Mouse (Mus musculus) cortical plate, adult 2 months (tissue): ENCODE measurements around the gene RPS10-NUDT3. TPM values are rescaled to one million over a fixed set of nuclear protein-coding genes. Genes with fewer than 3 reads are reported as not detected.
A peak's percentile ranks its signal among the peaks of the same experiment; 100 is the strongest.

Experiments
- H3K27ac ChIP-seq: fragments of 200-500 bp; 2 replicates; pipeline ENCODE4 v1.5.1; 2012; ENCODE audit warnings: low read length, control low read depth, inconsistent platforms; ENCODE audit not compliant: insufficient read depth
- H3K4me1 ChIP-seq: fragments of 200-500 bp; 2 replicates; pipeline ENCODE4 v1.6.1; 2011; ENCODE audit warnings: low read length; ENCODE audit not compliant: control insufficient read depth, insufficient read depth
- H3K4me3 ChIP-seq: fragments of 200-500 bp; 2 replicates; pipeline ENCODE4 v1.5.1; 2011; ENCODE audit warnings: mild to moderate bottlenecking, low read length, control low read depth; ENCODE audit not compliant: insufficient read depth
- CTCF ChIP-seq: fragments of 200-500 bp; IDR thresholded peaks from 2 replicates; pipeline ENCODE4 v1.5.1; 2011; ENCODE audit warnings: mild to moderate bottlenecking, control low read depth, low read length; ENCODE audit not compliant: insufficient read depth; ENCODE audit errors: extremely low read depth
- POLR2A ChIP-seq: fragments of 200-500 bp; IDR thresholded peaks from 2 replicates; pipeline ENCODE4 v1.6.1; 2011; ENCODE audit warnings: mild to moderate bottlenecking, low read length, control low read depth; ENCODE audit not compliant: insufficient read depth; ENCODE audit errors: extremely low read depth
- polyA plus RNA-seq: library from polyadenylated mRNA; depleted of rRNA; stranded (reverse); fragments of >200 nt; gene quantifications from 2 replicates; pipeline ENCODE4 v1.2.3, GENCODE M21; 2012

Gene RPS10-NUDT3
- polyA plus RNA-seq, 1 experiment = 0.15 TPM

DNA sequence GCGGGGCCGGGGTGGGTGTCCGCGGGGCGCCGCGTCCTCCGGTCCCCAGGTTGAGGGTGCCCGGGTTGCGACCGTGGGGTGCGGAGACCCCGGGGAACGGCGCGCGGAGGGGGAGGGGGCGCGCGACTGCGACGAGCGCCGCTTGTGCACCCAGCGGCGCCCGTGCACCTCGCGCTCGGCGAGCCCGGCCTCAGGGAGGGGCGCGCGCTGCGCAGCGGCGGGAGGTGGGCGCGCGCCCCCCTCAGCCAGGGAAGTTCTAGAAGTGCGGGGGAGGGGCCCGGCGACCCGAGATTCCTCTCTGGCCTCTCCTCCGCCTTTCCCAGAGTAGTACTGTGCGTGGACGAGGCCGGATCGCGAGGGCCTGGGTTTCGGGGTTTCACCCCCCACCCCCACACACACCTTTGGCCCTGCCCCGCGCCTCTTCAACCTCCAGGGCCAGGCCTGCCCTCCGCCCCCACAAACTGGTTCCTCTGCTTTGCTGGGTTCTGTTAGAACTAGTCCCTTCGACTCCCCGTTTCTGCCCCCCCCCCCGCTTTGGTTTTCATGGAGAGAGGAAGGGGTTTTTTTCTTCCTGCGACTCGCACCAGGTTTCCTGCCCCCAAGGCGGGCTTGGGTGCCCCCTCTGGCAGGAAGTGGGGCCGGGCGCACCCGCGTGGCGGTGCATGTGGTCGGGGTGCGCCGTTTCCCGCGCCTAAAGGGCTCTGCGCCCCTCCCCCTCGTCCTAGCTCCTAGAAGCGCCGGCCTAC is 77.7 kb downstream of the RPS10-NUDT3 start:
- Histone ChIP-seq H3K4me1 (no peaks in the 10 kb centered on the region), H3K27ac (no peak overlapping the region; the same call in 1 of the 2 replicates), H3K4me3 (peak overlapping the region; percentile 85)
- TF ChIP-seq CTCF = no peak
- TF ChIP-seq POLR2A = no peak

GRCm38 (mm10) chr17:27556315-27557011 is 78.6 kb downstream of the RPS10-NUDT3 start, which contains the start of gene Hmga1:
Gene Hmga1 (plus strand): TSS chr17:27556497.
- H3K27ac ChIP-seq = peak within 1 kb of the TSS; percentile 91
- peak; percentile 15; the same call in 1 of the 2 replicates for TF ChIP-seq POLR2A
- no peak for TF ChIP-seq CTCF
- peak within 1 kb of the TSS; percentile 85 for H3K4me3 ChIP-seq
- no peaks in the 10 kb centered on the region for H3K4me1 ChIP-seq

DNA sequence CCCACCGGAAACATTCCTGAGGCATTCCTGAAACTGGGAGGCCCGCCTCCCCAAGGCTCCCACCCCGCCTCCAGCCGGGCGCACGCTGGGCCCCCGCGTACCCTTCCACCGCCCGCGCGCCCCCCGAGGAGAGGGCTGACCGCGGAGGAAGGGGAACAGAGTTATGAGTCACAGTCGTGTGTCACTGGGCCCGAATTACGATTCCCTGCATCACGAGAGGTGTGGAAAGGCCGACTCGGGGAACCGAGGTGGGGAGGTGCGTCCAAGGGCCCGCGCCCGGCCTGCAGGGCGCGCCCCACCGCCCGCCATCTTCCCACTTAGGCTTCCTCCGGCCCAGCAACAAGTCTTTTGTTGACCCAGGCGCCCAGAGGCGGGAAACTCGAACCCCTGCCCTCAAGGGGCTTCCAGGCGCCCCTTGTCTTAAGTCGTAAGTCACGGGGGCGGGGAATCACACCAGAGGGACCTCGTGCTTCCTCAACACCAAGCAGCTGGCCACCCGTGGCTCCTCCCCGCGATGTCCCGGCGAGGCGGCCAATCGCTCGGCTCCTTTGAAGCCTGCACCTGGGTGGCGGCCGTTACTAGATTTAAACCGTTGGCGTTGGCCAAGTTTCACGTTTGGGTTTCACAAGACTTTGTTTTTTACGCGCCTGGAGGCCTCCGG is 79.4 kb downstream of the RPS10-NUDT3 start:
- TF ChIP-seq CTCF (no peak), POLR2A (no peak)
- Histone ChIP-seq H3K4me3 (peak overlapping the region; percentile 85; the same call in 1 of the 2 replicates), H3K27ac (no peak overlapping the region), H3K4me1 (no peaks in the 10 kb centered on the region)

DNA sequence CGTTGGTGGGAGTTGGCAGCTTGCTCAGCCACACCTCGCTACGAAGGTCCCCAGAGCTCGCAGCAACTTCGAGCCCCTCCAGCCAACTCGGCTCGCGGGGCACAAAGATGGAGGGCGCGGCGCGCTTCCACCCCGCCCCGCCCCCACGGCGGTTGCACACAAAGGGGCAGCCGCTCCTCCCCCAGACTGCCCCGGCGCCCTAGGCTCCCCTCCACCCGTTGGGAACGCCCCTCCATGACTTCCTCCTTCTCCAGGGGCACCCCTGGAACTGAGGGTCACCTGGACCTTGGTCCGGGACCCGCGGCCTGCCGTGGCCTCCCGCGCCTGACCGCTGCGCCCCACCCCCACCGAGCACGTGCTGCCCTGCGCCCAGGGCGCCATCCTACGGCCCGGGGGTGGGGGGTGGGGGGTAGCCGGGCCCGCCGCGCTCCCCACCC is 79.9 kb downstream of the RPS10-NUDT3 start:
- no peak overlapping the region for H3K4me3 ChIP-seq
- TF ChIP-seq CTCF (no peak), POLR2A (no peak)
- H3K27ac ChIP-seq = no peak overlapping the region
- no peaks in the 10 kb centered on the region for H3K4me1 ChIP-seq

GRCm38 (mm10) chr17:27554062-27554960 is 80.7 kb downstream of the RPS10-NUDT3 start:
- H3K4me3 ChIP-seq = no peak overlapping the region
- TF ChIP-seq CTCF = no peak
- TF ChIP-seq POLR2A = no peak
- no peaks in the 10 kb centered on the region for H3K4me1 ChIP-seq
- H3K27ac ChIP-seq = no peak overlapping the region

DNA sequence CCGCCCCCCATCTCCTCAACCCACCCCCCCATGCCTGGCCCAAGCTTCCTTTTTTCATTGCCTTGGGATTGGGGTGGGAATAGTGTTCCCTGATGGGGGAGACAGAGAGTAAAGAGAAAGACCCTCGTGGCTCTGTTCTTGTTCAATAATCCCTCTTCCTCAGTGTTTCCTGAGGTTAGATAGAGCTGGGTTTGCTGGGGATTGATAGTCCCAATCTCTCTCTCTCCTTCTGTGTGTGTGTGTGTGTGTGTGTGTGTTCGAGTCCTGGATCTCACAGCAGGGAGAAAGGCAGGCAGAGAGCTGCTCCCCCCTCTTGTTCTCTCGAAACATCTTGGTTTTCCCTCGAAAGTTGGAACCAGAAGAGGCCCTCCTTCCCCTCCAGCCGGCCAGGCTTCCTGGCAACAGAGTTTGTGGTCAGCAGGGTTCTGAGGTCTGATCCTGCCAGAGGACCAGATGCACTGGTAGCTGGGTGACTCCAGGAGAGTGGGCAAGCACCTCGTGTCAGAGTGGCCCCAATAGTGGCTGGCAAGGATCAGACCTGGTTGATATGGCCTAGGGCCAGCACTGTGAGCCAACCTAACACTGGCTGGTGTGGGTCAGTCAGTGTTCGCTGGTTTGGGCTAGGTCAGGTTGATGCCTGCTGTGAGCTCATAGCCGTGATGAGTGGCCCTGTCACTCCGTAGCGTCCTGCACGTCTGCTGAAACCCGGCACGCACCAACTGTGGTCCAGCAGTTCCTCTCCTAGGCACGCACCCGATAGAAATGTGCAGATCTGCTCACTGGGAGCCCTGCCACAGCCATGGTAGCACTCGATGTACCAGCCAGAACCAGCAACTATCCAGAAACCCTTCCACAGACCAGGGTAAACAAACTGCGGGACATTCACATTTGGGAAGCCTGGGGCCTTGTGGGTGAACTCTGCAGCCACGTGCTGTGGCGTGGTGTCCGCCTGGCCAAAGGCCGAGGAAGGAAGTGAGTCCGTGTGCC is 82.5 kb downstream of the RPS10-NUDT3 start:
- no peak for TF ChIP-seq POLR2A
- TF ChIP-seq CTCF = no peak
- Histone ChIP-seq H3K27ac (no peak overlapping the region), H3K4me3 (no peak overlapping the region), H3K4me1 (no peaks in the 10 kb centered on the region)

DNA sequence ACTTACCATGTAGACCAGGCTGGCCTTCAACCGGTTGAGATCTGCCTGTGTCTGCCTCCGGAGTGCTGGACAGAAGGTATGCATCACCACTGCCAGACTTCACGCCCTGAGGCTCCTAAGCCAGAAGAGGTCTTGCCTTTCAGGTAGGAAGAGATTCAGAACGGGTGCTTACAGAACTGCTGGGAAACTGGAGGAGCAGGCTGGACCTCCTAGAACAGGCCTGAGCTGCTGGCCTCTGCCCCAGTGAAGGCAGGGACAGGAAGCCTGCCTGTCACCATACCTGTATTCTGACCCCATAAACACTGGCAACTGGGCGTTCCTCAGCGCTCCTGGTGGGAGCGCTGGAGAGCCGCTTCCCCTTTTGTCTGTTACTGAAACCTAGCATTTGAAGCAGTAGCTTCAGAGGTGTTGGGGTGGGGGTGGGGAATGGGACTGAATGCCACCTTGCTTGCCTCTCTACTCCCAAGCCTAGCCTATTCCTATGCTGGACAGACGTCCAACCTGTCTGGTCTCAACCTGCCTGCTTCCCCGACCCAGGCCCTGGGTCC is 83.6 kb downstream of the RPS10-NUDT3 start:
- Histone ChIP-seq H3K27ac (no peak overlapping the region), H3K4me3 (no peak overlapping the region), H3K4me1 (no peaks in the 10 kb centered on the region)
- TF ChIP-seq CTCF (no peak), POLR2A (no peak)

- no peak for TF ChIP-seq CTCF
- no peak for TF ChIP-seq POLR2A
- H3K27ac ChIP-seq = no peak overlapping the region
- no peak overlapping the region for H3K4me3 ChIP-seq
- H3K4me1 ChIP-seq = no peaks in the 10 kb centered on the region
Observed at GRCm38 (mm10) chr17:27549234-27549633, 85.8 kb downstream of the RPS10-NUDT3 start.

- TF ChIP-seq CTCF (no peak), POLR2A (no peak)
- Histone ChIP-seq H3K4me3 (no peak overlapping the region), H3K27ac (no peak overlapping the region), H3K4me1 (no peaks in the 10 kb centered on the region)
Observed at GRCm38 (mm10) chr17:27547253-27547868, 87.7 kb downstream of the RPS10-NUDT3 start.
